ENCODE assay signal across 13 mouse cellular contexts in the genomic region with DNA sequence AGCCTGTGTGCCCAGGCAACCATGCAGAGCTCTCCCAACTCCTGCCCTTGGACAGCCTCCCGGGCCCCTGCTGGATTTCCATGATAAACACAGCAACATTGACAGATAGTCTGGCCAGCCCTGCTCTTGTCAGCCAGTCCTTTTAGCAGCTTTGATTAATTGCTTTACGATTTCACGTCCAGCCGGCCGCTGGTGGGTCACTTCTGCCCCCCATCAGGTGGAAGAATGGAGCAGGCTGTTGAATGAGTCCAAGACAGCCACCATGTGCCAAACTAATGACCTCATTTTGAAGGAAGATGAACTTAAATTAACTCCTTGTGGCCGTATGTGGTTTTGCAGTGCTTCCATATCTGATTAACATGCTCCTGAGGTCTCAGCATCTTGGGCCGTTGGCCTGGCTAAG. TPM values are rescaled to one million over a fixed set of nuclear protein-coding genes. Genes with fewer than 3 reads are reported as not detected.
DNase-seq lines count a peak whose midpoint lies in the region; ATAC-seq and TF ChIP-seq lines count a peak whose summit lies in the region.
"Had no signal": no experiment of that assay in that cellular context is flagged by ENCODE, and none has a peak within 500 bp of the region (broad histone marks: within the 10 kb centered on the region; RNA-seq: fewer than 3 reads in every experiment).

No protein-coding gene starts in this region.

- no peak overlapping the region for H3K4me2 ChIP-seq in hindbrain, embryonic 14.5 days (replicated peaks)
- H3K4me2 ChIP-seq: embryonic facial prominence, embryonic 12.5 days had no signal

- TF ChIP-seq EP300 in heart, adult 2 months (IDR thresholded peaks at IDR 0.05; ENCODE audit: insufficient read depth, low read depth, low read length), result no peak

- peak; percentile 17; the same call in 1 of the 2 replicates for TF ChIP-seq CTCF in heart, adult 2 months (IDR thresholded peaks at IDR 0.05)

- H3K27ac ChIP-seq in heart, adult 2 months, result no peak overlapping the region
- no peak overlapping the region for H3K27ac ChIP-seq in heart, embryonic 10.5 days
- no peak overlapping the region for H3K27ac ChIP-seq in hindbrain, embryonic 14.5 days
- H3K27ac ChIP-seq: embryonic facial prominence, embryonic 12.5 days had no signal

- no peaks in the 10 kb centered on the region for H3K36me3 ChIP-seq in heart, adult 2 months (ENCODE audit: control insufficient read depth, insufficient read depth, low read length)
- H3K36me3 ChIP-seq in heart, embryonic 10.5 days, result peaks cover 99% of the 10 kb centered on the region
- peaks cover 94% of the 10 kb centered on the region for H3K36me3 ChIP-seq in hindbrain, embryonic 14.5 days (replicated peaks; ENCODE audit: control insufficient read depth, insufficient read depth)

- no peaks in the 10 kb centered on the region for H3K79me2 ChIP-seq in heart, adult 2 months (replicated peaks; ENCODE audit: control insufficient read depth, insufficient read depth, low read length)

- H3K4me1 ChIP-seq in heart, adult 2 months (ENCODE audit: control insufficient read depth, insufficient read depth, low read length), result no peaks in the 10 kb centered on the region
- H3K4me1 ChIP-seq in heart, embryonic 10.5 days, result no peaks in the 10 kb centered on the region
- no peaks in the 10 kb centered on the region; the same call in 1 of the 2 replicates for H3K4me1 ChIP-seq in hindbrain, embryonic 14.5 days (replicated peaks; ENCODE audit: control insufficient read depth, insufficient read depth, low read length)
- H3K4me1 ChIP-seq: embryonic facial prominence, embryonic 12.5 days had no signal

- H3K9me3 ChIP-seq in heart, embryonic 10.5 days, result no peaks in the 10 kb centered on the region
- no peaks in the 10 kb centered on the region for H3K9me3 ChIP-seq in hindbrain, embryonic 14.5 days (ENCODE audit: control insufficient read depth, low read length)
- H3K9me3 ChIP-seq: embryonic facial prominence, embryonic 12.5 days had no signal

- H3K4me3 ChIP-seq in heart, adult 2 months, result no peak overlapping the region
- H3K4me3 ChIP-seq in heart, embryonic 10.5 days, result no peak overlapping the region
- no peak overlapping the region for H3K4me3 ChIP-seq in hindbrain, embryonic 14.5 days (replicated peaks; ENCODE audit: low read length)
- H3K4me3 ChIP-seq: embryonic facial prominence, embryonic 12.5 days had no signal

- H3K9ac ChIP-seq in heart, adult 2 months (ENCODE audit: low read depth, low read length), result no peak overlapping the region
- no peak overlapping the region for H3K9ac ChIP-seq in hindbrain, embryonic 14.5 days
- H3K9ac ChIP-seq: embryonic facial prominence, embryonic 12.5 days had no signal

- intact Hi-C loops in heart, adult 2 months (cut with DNase I), result no loop called here

- WGBS in heart, adult 2 months, result 50% methylated on average over 7 of the region's 7 CpGs
- WGBS in heart, embryonic 10.5 days, result 57% methylated on average over 7 of the region's 7 CpGs
- WGBS in hindbrain, embryonic 14.5 days, result 20% methylated on average over 7 of the region's 7 CpGs

- ATAC-seq in hindbrain, embryonic 14.5 days (ENCODE audit: low FRiP score), result peak; percentile 84; the same call in 1 of the 2 replicates
- ATAC-seq: Patski had no signal

- no peaks in the 10 kb centered on the region for H3K27me3 ChIP-seq in heart, adult 2 months (ENCODE audit: control insufficient read depth, insufficient read depth, low read length)
- H3K27me3 ChIP-seq in heart, embryonic 10.5 days (ENCODE audit: insufficient read depth, poor library complexity, severe bottlenecking), result no peaks in the 10 kb centered on the region
- peaks cover 49% of the 10 kb centered on the region for H3K27me3 ChIP-seq in hindbrain, embryonic 14.5 days (ENCODE audit: control insufficient read depth, insufficient read depth, low read length)
- H3K27me3 ChIP-seq: embryonic facial prominence, embryonic 12.5 days; Patski had no signal

- DNase-seq in heart, adult 2 months, result peak; percentile 7 to 28
- DNase-seq in heart, embryonic 10.5 days (ENCODE audit: low spot score), result no peak
- DNase-seq in spleen, adult 12 weeks (ENCODE audit: low spot score), result peak; percentile 3
- DNase-seq in spleen, adult 18-20 months, result no peak
- peak; percentile 55 for DNase-seq in hindbrain, embryonic 14.5 days (ENCODE audit: low spot score)
- no peak for DNase-seq in adrenal gland, adult (ENCODE audit: inconsistent age in 2 of 2, low spot score in 1 of 2)
- DNase-seq in spleen, postnatal 14 days (ENCODE audit: low spot score in 2 of 2), result no peak
- DNase-seq in ovary, postnatal 36 days (ENCODE audit: low spot score), result no peak
- DNase-seq: layer of hippocampus, postnatal 36 days; lung, postnatal 4 days had no signal

- no peak for TF ChIP-seq POLR2A in heart, adult 2 months (IDR thresholded peaks at IDR 0.05; ENCODE audit: insufficient read depth, low read depth, low read length)

RNA-seq across cellular contexts. Expression of a gene that starts 30.0 kb away (rescaled TPM):
- not detected for total RNA-seq in heart, adult 2 months (2021)
- polyA plus RNA-seq in heart, adult 2 months (2012; rRNA removed), result not detected in 2 replicates
- polyA plus RNA-seq in heart, embryonic 10.5 days (2016; fragmentation: Nextera tagmentation; extraction: Ambion mirVana), result not detected in 2 replicates
- polyA plus RNA-seq in hindbrain, embryonic 14.5 days (2014; fragmentation: Nextera tagmentation; extraction: Ambion mirVana), result 0.50 and 0.89 TPM in 2 replicates
- polyA plus RNA-seq: heart, embryonic 14.5 days; Patski had no signal

RNA-seq across cellular contexts. Expression of a gene that starts 37.4 kb away (rescaled TPM):
- 10 to 100 TPM; 12.7 to 13.4 TPM for total RNA-seq in heart, adult 2 months (2021)
- 9.2 and 9.5 TPM in 2 replicates for polyA plus RNA-seq in heart, adult 2 months (2012; rRNA removed)
- 58.3 and 72.2 TPM in 2 replicates for polyA plus RNA-seq in heart, embryonic 10.5 days (2016; fragmentation: Nextera tagmentation; extraction: Ambion mirVana)
- polyA plus RNA-seq in hindbrain, embryonic 14.5 days (2014; fragmentation: Nextera tagmentation; extraction: Ambion mirVana), result 43.6 and 45.2 TPM in 2 replicates

Comparison
In these comparisons a context has a peak if more than half of its experiments do, and no peak if none do; other contexts are left out.
1. DNase-seq: peak in heart, adult 2 months (2 of 2), spleen, adult 12 weeks (single experiment) and hindbrain, embryonic 14.5 days (single experiment); none in heart, embryonic 10.5 days (single experiment), spleen, adult 18-20 months (0 of 2), adrenal gland, adult (0 of 2), spleen, postnatal 14 days (0 of 2) and ovary, postnatal 36 days (single experiment).